Mouse (Mus musculus) small intestine, adult 2 months (tissue): Measurements from ENCODE around the gene Bves. TPM values are rescaled to one million over a fixed set of nuclear protein-coding genes. Genes with fewer than 3 reads are reported as not detected.

Source experiments
- H3K27ac ChIP-seq: fragments of 200-500 bp; 2 replicates; pipeline ENCODE4 v1.5.1; 2012; ENCODE audit warnings: low read depth, low read length, control low read depth, inconsistent platforms; ENCODE audit not compliant: insufficient read depth
- H3K27me3 ChIP-seq: fragments of 200-500 bp; 2 replicates; pipeline ENCODE4 v1.6.1; 2012; ENCODE audit warnings: mild to moderate bottlenecking, moderate library complexity, low read length, inconsistent platforms; ENCODE audit not compliant: control insufficient read depth, insufficient read depth
- H3K36me3 ChIP-seq: fragments of 200-500 bp; 2 replicates; pipeline ENCODE4 v1.6.1; 2012; ENCODE audit warnings: mild to moderate bottlenecking, low read length, control low read depth, inconsistent platforms; ENCODE audit not compliant: control insufficient read depth, insufficient read depth
- H3K4me1 ChIP-seq: fragments of 200-500 bp; 2 replicates; pipeline ENCODE4 v1.6.1; 2012; ENCODE audit warnings: low read length, inconsistent platforms, mixed read lengths; ENCODE audit not compliant: control insufficient read depth, insufficient read depth, insufficient read length
- H3K4me3 ChIP-seq: fragments of 200-500 bp; 2 replicates; pipeline ENCODE4 v1.5.1; 2012; ENCODE audit warnings: low read depth, mild to moderate bottlenecking, control low read depth, inconsistent platforms, low read length, moderate library complexity
- CTCF ChIP-seq: fragments of 200-500 bp; IDR thresholded peaks from 2 replicates; pipeline ENCODE4 v1.5.1; 2012; ENCODE audit warnings: low read depth, mild to moderate bottlenecking, control low read depth, inconsistent platforms, low read length, moderate library complexity, mixed read lengths; ENCODE audit not compliant: insufficient replicate concordance, insufficient read length; ENCODE audit errors: extremely low read depth
- POLR2A ChIP-seq: fragments of 200-500 bp; IDR thresholded peaks from 2 replicates; pipeline ENCODE4 v1.6.1; 2012; ENCODE audit warnings: low read depth, mild to moderate bottlenecking, control low read depth, inconsistent platforms, low read length, moderate library complexity
- WGBS: fragments of 180-500 bp; shearing (Covaris S2); methylation state at CpG from one replicate; pipeline ENCODE4 v1.1.7; 2018; 5-methylcytosine and 5-hydroxymethylcytosine counted together
- polyA plus RNA-seq: library from polyadenylated mRNA; depleted of rRNA; stranded (reverse); fragments of >200 nt; gene quantifications from 2 replicates; pipeline ENCODE4 v1.2.3, GENCODE M21; 2012

Gene Bves
- polyA plus RNA-seq, 1 experiment: 0.55 TPM

DNA sequence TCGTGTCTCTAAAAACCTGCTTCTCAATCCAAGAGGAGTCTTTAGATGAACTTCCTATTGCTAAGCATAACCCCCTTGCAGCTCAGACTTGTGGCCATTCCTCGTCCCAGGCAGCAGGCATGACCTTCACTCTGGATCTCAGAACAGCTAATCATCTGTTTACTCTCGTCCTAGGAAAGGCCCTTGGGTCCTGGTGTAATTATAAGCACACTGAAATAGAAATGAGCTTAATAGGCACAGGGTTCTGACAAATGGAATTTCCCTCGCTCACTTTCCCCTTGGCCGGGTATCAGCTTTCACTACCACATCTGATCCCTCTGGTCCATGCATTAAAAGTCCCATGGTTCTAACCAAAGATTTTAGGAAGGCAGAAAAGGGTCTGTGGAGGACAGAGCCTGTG is 27.8 kb downstream of the Bves start:
- H3K4me1 ChIP-seq: no peaks in the 10 kb centered on the region
- H3K36me3 ChIP-seq: no peaks in the 10 kb centered on the region
- H3K4me3 ChIP-seq: no peak overlapping the region
- no peak for TF ChIP-seq POLR2A
- no peak for TF ChIP-seq CTCF
- no peaks in the 10 kb centered on the region for H3K27me3 ChIP-seq
- 39% methylated on average over 5 of the region's 5 CpGs for WGBS
- no peak overlapping the region for H3K27ac ChIP-seq

DNA sequence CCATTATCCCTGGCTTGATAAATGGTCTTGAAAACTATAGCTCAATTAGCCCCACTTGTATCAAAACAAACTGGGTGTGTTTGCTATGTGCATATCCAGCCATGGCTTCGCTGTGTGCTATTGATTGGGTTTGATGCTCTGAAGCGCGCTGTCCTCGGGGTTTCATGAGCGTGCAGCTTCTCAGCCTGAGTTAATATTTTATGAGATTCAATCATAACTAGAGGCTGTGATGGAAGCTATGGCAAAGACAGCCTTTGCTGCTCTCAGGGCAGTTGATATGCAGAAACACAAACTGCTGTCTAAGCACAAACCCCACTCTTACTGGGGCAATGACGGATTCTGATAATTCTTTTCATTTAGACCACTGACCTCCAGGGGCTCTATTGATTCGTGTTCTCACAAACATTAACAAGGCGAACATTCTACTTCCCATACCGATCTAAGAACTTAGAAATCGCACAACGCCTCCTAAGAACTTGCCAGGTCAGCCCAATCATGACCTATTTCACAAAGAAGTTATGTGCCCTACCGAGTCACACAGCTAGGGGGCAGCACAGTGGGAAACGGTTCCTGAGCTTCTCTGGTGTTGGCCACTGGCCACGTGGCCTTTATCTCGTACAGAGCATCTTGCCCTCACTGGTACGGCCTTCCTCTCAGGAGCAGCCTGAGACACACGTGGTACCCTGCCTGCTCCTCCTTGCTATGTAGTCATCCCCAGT is 31.6 kb downstream of the Bves start:
- H3K4me1 ChIP-seq: no peaks in the 10 kb centered on the region
- no peak overlapping the region for H3K4me3 ChIP-seq
- no peaks in the 10 kb centered on the region for H3K36me3 ChIP-seq
- H3K27ac ChIP-seq: no peak overlapping the region
- no peaks in the 10 kb centered on the region for H3K27me3 ChIP-seq
- TF ChIP-seq POLR2A (no peak), CTCF (no peak)
- WGBS: 73% methylated on average over 17 of the region's 17 CpGs

DNA sequence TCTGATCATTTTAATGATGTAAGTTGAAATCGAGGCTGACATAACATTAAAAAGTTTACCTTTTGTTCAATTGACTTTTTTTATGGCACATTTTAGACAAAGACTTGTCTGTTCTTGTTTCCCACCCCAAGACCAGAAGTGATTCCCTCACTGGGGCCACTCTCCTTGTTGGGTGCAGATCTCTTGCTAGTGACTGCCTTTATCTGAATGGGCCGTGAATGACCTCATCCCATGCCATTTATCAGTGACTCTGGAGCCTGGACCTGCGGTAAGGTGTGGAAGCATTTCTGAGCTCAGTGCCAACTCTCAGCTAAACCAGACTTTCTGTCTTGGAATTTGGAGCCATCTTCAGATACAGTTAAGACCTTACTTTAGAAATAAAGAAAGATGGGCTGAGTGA is 34.1 kb downstream of the Bves start:
- Histone ChIP-seq H3K4me3 (no peak overlapping the region), H3K4me1 (no peaks in the 10 kb centered on the region), H3K36me3 (no peaks in the 10 kb centered on the region), H3K27ac (no peak overlapping the region), H3K27me3 (no peaks in the 10 kb centered on the region)
- whole genome bisulfite sequencing: 20% methylated on average over 3 of the region's 3 CpGs
- TF ChIP-seq CTCF: no peak
- no peak for TF ChIP-seq POLR2A

- Histone ChIP-seq H3K27ac (no peak overlapping the region), H3K27me3 (no peaks in the 10 kb centered on the region), H3K4me1 (no peaks in the 10 kb centered on the region), H3K36me3 (no peaks in the 10 kb centered on the region), H3K4me3 (no peak overlapping the region)
- WGBS: 89% methylated on average over 2 of the region's 2 CpGs
- TF ChIP-seq CTCF: no peak
- no peak for TF ChIP-seq POLR2A
Measured at GRCm38 (mm10) chr10:45370545-45370944, 35.0 kb downstream of the Bves start.

DNA sequence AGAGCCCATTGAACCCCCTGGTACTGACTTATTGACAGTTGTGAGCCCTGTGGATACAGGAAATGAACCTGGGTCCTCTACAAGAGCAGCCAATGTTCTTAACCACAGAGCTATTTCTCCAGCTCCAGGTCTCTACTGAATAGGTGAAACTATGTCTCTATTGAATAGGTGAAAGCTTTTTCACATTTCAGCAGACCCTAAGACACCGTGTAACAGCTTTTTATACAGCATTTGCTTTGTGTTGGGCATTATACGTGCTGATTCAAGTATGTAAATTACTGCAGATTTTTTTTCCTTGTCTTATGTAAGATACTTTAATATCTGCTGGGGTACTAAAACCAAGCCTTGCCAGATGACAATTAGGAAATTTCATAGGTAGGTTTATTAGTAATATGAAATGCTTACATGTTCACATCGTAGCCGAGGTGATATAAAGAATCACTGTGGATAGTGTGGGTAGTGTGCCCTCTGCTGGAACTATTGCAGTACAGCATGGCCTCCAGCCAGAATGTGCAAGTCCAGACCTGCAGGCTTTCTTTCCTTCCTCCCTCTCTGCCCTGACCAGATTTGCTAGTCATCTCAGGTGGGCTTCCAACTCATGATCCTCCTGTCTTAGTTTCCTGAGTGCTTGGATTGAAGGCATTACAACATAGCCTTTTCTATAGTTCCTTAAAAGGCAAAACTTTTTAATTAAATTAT is 37.6 kb downstream of the Bves start:
- 43% methylated on average over 4 of the region's 4 CpGs for WGBS
- Histone ChIP-seq H3K4me3 (no peak overlapping the region), H3K27me3 (no peaks in the 10 kb centered on the region), H3K27ac (no peak overlapping the region), H3K4me1 (no peaks in the 10 kb centered on the region), H3K36me3 (no peaks in the 10 kb centered on the region)
- TF ChIP-seq CTCF (peak; percentile 65; the same call in 1 of the 2 replicates), POLR2A (no peak)

- Histone ChIP-seq H3K36me3 (no peaks in the 10 kb centered on the region), H3K4me1 (no peaks in the 10 kb centered on the region), H3K4me3 (no peak overlapping the region), H3K27ac (no peak overlapping the region), H3K27me3 (no peaks in the 10 kb centered on the region)
- WGBS: 68% methylated on average over 3 of the region's 3 CpGs
- TF ChIP-seq POLR2A (no peak), CTCF (no peak)
Measured at GRCm38 (mm10) chr10:45378269-45378668, 42.7 kb downstream of the Bves start.

GRCm38 (mm10) chr10:45381937-45382636 is 46.5 kb downstream of the Bves start:
- TF ChIP-seq POLR2A: no peak
- Histone ChIP-seq H3K4me1 (no peaks in the 10 kb centered on the region), H3K27me3 (no peaks in the 10 kb centered on the region), H3K36me3 (no peaks in the 10 kb centered on the region), H3K4me3 (no peak overlapping the region), H3K27ac (no peak overlapping the region)
